Mouse (Mus musculus) liver, postnatal 0 days (tissue): Measurements from ENCODE around the gene Hsd17b1. TPM values are rescaled to one million over a fixed set of nuclear protein-coding genes. Genes with fewer than 3 reads are reported as not detected.

Experiments
- ATAC-seq: fragments of 200-750 bp; cut with Nextera tagmentation; 2 replicates; pipeline ENCODE4 v1.8.0; 2017; ENCODE audit warnings: mild to moderate bottlenecking, moderate library complexity
- DNase-seq: peaks from one replicate; pipeline ENCODE4 v3.0.0-alpha.2; 2016
- H3K27ac ChIP-seq: fragments of 300-500 bp; sonication (generic); 2 replicates; pipeline ENCODE4 v1.5.1; 2014; ENCODE audit warnings: antibody characterized with exemption, moderate library complexity, mild to moderate bottlenecking, low read depth
- H3K27me3 ChIP-seq: fragments of 300-500 bp; sonication (generic); 2 replicates; pipeline ENCODE4 v1.6.1; 2014; ENCODE audit warnings: low read length, control low read depth, mixed read lengths; ENCODE audit not compliant: insufficient read depth
- H3K36me3 ChIP-seq: fragments of 300-500 bp; sonication (generic); replicated peaks from 2 replicates; pipeline ENCODE4 v1.6.1; 2014; ENCODE audit warnings: mild to moderate bottlenecking, control low read depth, low read length, moderate library complexity, mixed read lengths; ENCODE audit not compliant: insufficient read depth
- H3K4me1 ChIP-seq: fragments of 300-500 bp; sonication (generic); 2 replicates; pipeline ENCODE4 v1.6.1; 2014; ENCODE audit warnings: antibody characterized with exemption, mild to moderate bottlenecking, control low read depth; ENCODE audit not compliant: insufficient read depth
- H3K4me2 ChIP-seq: fragments of 300-500 bp; sonication (generic); 2 replicates; pipeline ENCODE4 v1.6.1; 2014; ENCODE audit warnings: low read depth, mild to moderate bottlenecking, low read length, moderate library complexity, mixed read lengths
- H3K4me3 ChIP-seq: fragments of 300-500 bp; sonication (generic); 2 replicates; pipeline ENCODE4 v1.5.1; 2014; ENCODE audit warnings: low read depth, low read length
- H3K9ac ChIP-seq: fragments of 300-500 bp; sonication (generic); replicated peaks from 2 replicates; pipeline ENCODE4 v1.6.1; 2014; ENCODE audit warnings: mild to moderate bottlenecking, moderate library complexity
- H3K9me3 ChIP-seq: fragments of 300-500 bp; sonication (generic); 2 replicates; pipeline ENCODE4 v1.6.1; 2016; ENCODE audit warnings: mild to moderate bottlenecking, control low read depth, low read length, mixed read lengths
- CTCF ChIP-seq: sonication (generic); IDR thresholded peaks from 2 replicates; pipeline ENCODE4 v1.5.1; 2016; ENCODE audit warnings: antibody characterized with exemption, low read depth
- EP300 ChIP-seq: IDR thresholded peaks from 2 replicates; pipeline ENCODE4 v1.6.1; 2016; ENCODE audit warnings: antibody characterized with exemption, low read depth, mild to moderate bottlenecking
- WGBS: fragments of 180-500 bp; shearing (Covaris S2); extraction: QIAGEN DNeasy Blood & Tissue Kit; methylation state at CpG from one replicate; pipeline ENCODE4 v1.1.7; 2014; ENCODE audit not compliant: insufficient replicate concordance; 5-methylcytosine and 5-hydroxymethylcytosine counted together
- microRNA-seq: library from miRNA; unstranded; fragments of <30 nt; microRNA quantifications from one replicate; pipeline ENCODE4, GENCODE M21; 2016
- polyA plus RNA-seq: library from polyadenylated mRNA; unstranded; fragments of >200 nt; fragmentation: Nextera tagmentation; extraction: Ambion mirVana; gene quantifications from 2 replicates; pipeline ENCODE4 v1.2.1, GENCODE M21; 2015

The Hsd17b1 gene
- polyA plus RNA-seq, 1 experiment from 2014 or later, result 0.23 TPM

GRCm38 (mm10) chr11:101127075-101127474, 48.9 kb downstream of the Hsd17b1 start:
- no peak overlapping the region for H3K4me3 ChIP-seq

DNA sequence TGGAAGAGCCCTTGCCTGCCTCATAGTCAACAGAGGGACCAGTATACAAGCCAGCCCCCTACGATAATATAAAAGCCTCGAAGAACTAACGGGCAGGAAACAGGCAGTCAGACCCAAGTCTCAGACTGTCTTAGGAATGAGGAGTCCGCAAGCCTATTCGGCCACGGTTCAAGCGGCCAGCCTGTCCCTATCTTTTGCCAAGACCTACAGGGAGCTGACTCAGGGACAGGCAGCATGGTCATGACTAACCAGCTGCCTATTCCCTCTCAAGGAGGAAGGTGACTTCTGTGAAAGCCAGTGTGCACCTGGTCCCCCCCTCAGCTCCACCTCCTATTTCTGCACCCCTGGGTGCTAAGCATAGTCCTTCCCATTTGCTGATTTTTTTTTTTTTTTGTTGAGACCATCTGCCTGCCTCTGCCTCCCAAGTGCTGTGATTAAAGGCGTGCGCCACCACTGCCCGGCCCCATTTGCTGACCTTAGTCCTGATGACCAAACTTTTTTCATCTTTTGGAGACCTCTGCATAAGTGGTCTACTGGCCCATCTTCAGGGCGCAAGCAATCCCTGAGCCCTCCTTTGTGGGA, 50.9 kb downstream of the Hsd17b1 start:
- Histone ChIP-seq H3K4me1 (peaks cover 5% of the 10 kb centered on the region; the same call in 1 of the 2 replicates), H3K27me3 (no peaks in the 10 kb centered on the region), H3K9me3 (no peaks in the 10 kb centered on the region), H3K4me3 (no peak overlapping the region), H3K27ac (no peak overlapping the region), H3K9ac (no peak overlapping the region), H3K36me3 (peaks cover 10% of the 10 kb centered on the region), H3K4me2 (no peak overlapping the region)
- DNase-seq (no peak), ATAC-seq (no peak)
- 75% methylated on average over 11 of the region's 11 CpGs for WGBS
- no peak for TF ChIP-seq EP300
- no peak for TF ChIP-seq CTCF

More at GRCm38 (mm10) chr11:101127075-101127474, 48.9 kb downstream of the Hsd17b1 start:
- H3K4me1 ChIP-seq, result peaks cover 3% of the 10 kb centered on the region; the same call in 1 of the 2 replicates
- H3K4me2 ChIP-seq, result no peak overlapping the region
- 82% methylated on average over 1 of the region's 1 CpGs for WGBS
- no peaks in the 10 kb centered on the region for H3K27me3 ChIP-seq
- peaks cover 10% of the 10 kb centered on the region for H3K36me3 ChIP-seq
- peak; percentile 41; the same call in 1 of the 2 replicates for TF ChIP-seq CTCF
- no peak for TF ChIP-seq EP300
- H3K9ac ChIP-seq, result no peak overlapping the region
- no peaks in the 10 kb centered on the region for H3K9me3 ChIP-seq
- no peak overlapping the region for H3K27ac ChIP-seq
- ATAC-seq (no peak), DNase-seq (no peak)

Small RNAs within 50 kb of the gene (microRNA-seq; reads per million reads assigned to microRNA genes)
- gene Mir6928, result 2.0 reads per million

Other genes starting within 250 kb of the Hsd17b1 start
- gene Stat5b, start 227.7 kb upstream of the Hsd17b1 start, polyA plus RNA-seq, result 15.4 and 16.4 TPM in 2 replicates
- gene Stat5a, start 219.1 kb upstream of the Hsd17b1 start, polyA plus RNA-seq, result 4.7 and 6.0 TPM in 2 replicates
- gene Stat3, start 138.9 kb upstream of the Hsd17b1 start, polyA plus RNA-seq, result 44.9 and 53.7 TPM in 2 replicates
- gene Cavin1, start 107.5 kb upstream of the Hsd17b1 start, polyA plus RNA-seq, result 27.5 and 28.5 TPM in 2 replicates
- gene Atp6v0a1, start 69.0 kb upstream of the Hsd17b1 start, polyA plus RNA-seq, result 25.0 and 29.4 TPM in 2 replicates
- 19.1 and 19.3 TPM in 2 replicates for gene Naglu, start 8.4 kb upstream of the Hsd17b1 start, polyA plus RNA-seq
- 38.5 and 42.9 TPM in 2 replicates for gene Coasy, start 4.2 kb downstream of the Hsd17b1 start, polyA plus RNA-seq
- 24.1 and 26.1 TPM in 2 replicates for gene Mlx, start 8.9 kb downstream of the Hsd17b1 start, polyA plus RNA-seq
- gene Psmc3ip, start 17.0 kb downstream of the Hsd17b1 start, polyA plus RNA-seq, result 8.1 and 8.2 TPM in 2 replicates
- 9.2 and 9.4 TPM in 2 replicates for gene Retreg3, start 41.5 kb downstream of the Hsd17b1 start, polyA plus RNA-seq
- 19.0 and 20.8 TPM in 2 replicates for gene Tubg1, start 41.5 kb downstream of the Hsd17b1 start, polyA plus RNA-seq
- 0.12 and 0.22 TPM in 2 replicates for gene Tubg2, start 77.5 kb downstream of the Hsd17b1 start, polyA plus RNA-seq
- 1.4 and 1.5 TPM in 2 replicates for gene Cntnap1, start 92.1 kb downstream of the Hsd17b1 start, polyA plus RNA-seq
- 1.6 and 3.4 TPM in 2 replicates for gene Plekhh3, start 92.9 kb downstream of the Hsd17b1 start, polyA plus RNA-seq
- gene Ccr10, start 97.0 kb downstream of the Hsd17b1 start, polyA plus RNA-seq, result 0.09 TPM in 2 replicates
- 4.2 and 5.0 TPM in 2 replicates for gene Ezh1, start 148.1 kb downstream of the Hsd17b1 start, polyA plus RNA-seq
- gene Ramp2, start 167.6 kb downstream of the Hsd17b1 start, polyA plus RNA-seq, result 34.8 and 38.4 TPM in 2 replicates
- gene Vps25, start 175.3 kb downstream of the Hsd17b1 start, polyA plus RNA-seq, result 75.9 and 81.1 TPM in 2 replicates
- 1.6 and 2.2 TPM in 2 replicates for gene Wnk4, start 182.2 kb downstream of the Hsd17b1 start, polyA plus RNA-seq
- 0.19 and 0.29 TPM in 2 replicates for gene Cntd1, start 200.6 kb downstream of the Hsd17b1 start, polyA plus RNA-seq
- gene Coa3, start 200.7 kb downstream of the Hsd17b1 start, polyA plus RNA-seq, result 79.9 and 86.6 TPM in 2 replicates
- 65.1 and 72.3 TPM in 2 replicates for gene Becn1, start 223.9 kb downstream of the Hsd17b1 start, polyA plus RNA-seq
- 78.4 and 78.8 TPM in 2 replicates for gene Psme3, start 237.8 kb downstream of the Hsd17b1 start, polyA plus RNA-seq
- 0.44 and 0.60 TPM in 2 replicates for gene Aoc2, start 246.7 kb downstream of the Hsd17b1 start, polyA plus RNA-seq